In the genomic region with DNA sequence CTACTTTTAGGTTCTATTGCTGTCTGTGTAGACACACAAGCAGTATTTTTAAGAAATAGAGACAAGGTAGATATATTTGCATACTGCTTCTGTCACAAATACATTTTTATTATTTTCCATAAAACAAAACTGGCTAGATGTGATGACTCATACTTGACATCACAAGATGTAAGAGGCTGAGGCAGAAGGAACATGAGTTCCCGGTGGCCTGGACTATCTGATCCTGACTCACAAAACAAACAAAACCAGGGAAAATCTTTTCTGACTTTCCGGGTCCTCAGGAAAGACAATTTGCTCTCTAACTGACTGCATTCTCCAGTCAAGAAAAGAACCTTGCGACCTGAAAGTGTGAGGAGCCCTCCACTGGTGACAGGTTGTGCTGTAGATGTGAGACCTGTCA, we compare ENCODE assay signal across 18 mouse cellular contexts.
"Had no signal": no experiment of that assay in that cellular context is flagged by ENCODE, and none has a peak within 500 bp of the region (broad histone marks: within the 10 kb centered on the region; RNA-seq: fewer than 3 reads in every experiment).

No protein-coding gene starts in this region.

- H3K4me1 ChIP-seq: lung, embryonic 15.5 days; midbrain, embryonic 10.5 days; midbrain, embryonic 12.5 days; neural tube, embryonic 12.5 days; stomach, embryonic 15.5 days had no signal

- H3K36me3 ChIP-seq: lung, embryonic 15.5 days; midbrain, embryonic 10.5 days; midbrain, embryonic 12.5 days; neural tube, embryonic 12.5 days; stomach, embryonic 15.5 days had no signal

- H3K27me3 ChIP-seq: lung, embryonic 15.5 days; midbrain, embryonic 12.5 days; neural tube, embryonic 12.5 days; stomach, embryonic 15.5 days had no signal

- H3K4me2 ChIP-seq: lung, embryonic 15.5 days; midbrain, embryonic 12.5 days; neural tube, embryonic 12.5 days; stomach, embryonic 15.5 days had no signal

- H3K9me3 ChIP-seq: lung, embryonic 15.5 days; neural tube, embryonic 12.5 days; stomach, embryonic 15.5 days had no signal

- H3K27ac ChIP-seq: lung, embryonic 15.5 days; macrophage; midbrain, embryonic 10.5 days; midbrain, embryonic 12.5 days; neural tube, embryonic 12.5 days; stomach, embryonic 15.5 days had no signal

- H3K9ac ChIP-seq: liver, postnatal 0 days; lung, embryonic 15.5 days; midbrain, embryonic 12.5 days; neural tube, embryonic 12.5 days; stomach, embryonic 15.5 days had no signal

- H3K4me3 ChIP-seq: lung, embryonic 15.5 days; midbrain, embryonic 10.5 days; midbrain, embryonic 12.5 days; myocyte; neural tube, embryonic 12.5 days; stomach, embryonic 15.5 days had no signal

- ATAC-seq: liver, postnatal 0 days; lung, postnatal 0 days; midbrain, embryonic 16.5 days had no signal

- DNase-seq: liver, postnatal 0 days; lung, adult 2 months; lung, postnatal 14 days; lung, postnatal 36 days; midbrain, embryonic 14.5 days; right cerebral cortex, postnatal 14 days; thymus, adult 18-20 months; thymus, postnatal 14 days; thymus, postnatal 36 days had no signal
